Mouse (Mus musculus) B cell, adult 2 months (primary cell): ENCODE results near the gene Trem3.

ENCODE experiments used
- DNase-seq, 2 experiments: peaks; one replicate each; pipeline ENCODE4 v3.0.0; 2022

The Trem3 gene

GRCm38 (mm10) chr17:48272598-48272997 is 25.0 kb downstream of the Trem3 start:
- no peak for DNase-seq

- DNase-seq = no peak
These were observed 26.5 kb downstream of the Trem3 start for GRCm38 (mm10) chr17:48274098-48274497.

- peak; percentile 90 to 91 for DNase-seq
These were observed 27.3 kb downstream of the Trem3 start for GRCm38 (mm10) chr17:48274885-48275284.

GRCm38 (mm10) chr17:48275736-48276135 is 28.2 kb downstream of the Trem3 start:
- no peak for DNase-seq

- DNase-seq = peak; percentile 14 to 21
These were observed 30.8 kb downstream of the Trem3 start for GRCm38 (mm10) chr17:48278381-48278780.

GRCm38 (mm10) chr17:48279002-48279401 is 31.4 kb downstream of the Trem3 start:
- DNase-seq = no peak

GRCm38 (mm10) chr17:48280943-48281738 is 33.6 kb downstream of the Trem3 start:
- DNase-seq = no peak

- no peak for DNase-seq
These were observed 34.1 kb downstream of the Trem3 start for GRCm38 (mm10) chr17:48281739-48282085.

- DNase-seq = no peak
These were observed 39.2 kb downstream of the Trem3 start for GRCm38 (mm10) chr17:48286765-48287164.

GRCm38 (mm10) chr17:48287276-48287675 is 39.7 kb downstream of the Trem3 start:
- DNase-seq = peak; percentile 68 to 74

- DNase-seq = peak; percentile 66 to 68
These were observed 46.1 kb downstream of the Trem3 start for GRCm38 (mm10) chr17:48293500-48294194.

- peak; percentile 40 to 43 for DNase-seq
These were observed 51.6 kb downstream of the Trem3 start, which contains the start of gene Treml2 for GRCm38 (mm10) chr17:48299203-48299602. Gene Treml2 (plus strand): TSS chr17:48299498.

GRCm38 (mm10) chr17:48299756-48300155 is 52.2 kb downstream of the Trem3 start:
- peak; percentile 81 to 84 for DNase-seq

GRCm38 (mm10) chr17:48300199-48300598 is 52.6 kb downstream of the Trem3 start:
- DNase-seq = peak; percentile 86 to 89

GRCm38 (mm10) chr17:48300861-48301260 is 53.3 kb downstream of the Trem3 start:
- DNase-seq = peak; percentile 67 to 68

GRCm38 (mm10) chr17:48301792-48302191 is 54.2 kb downstream of the Trem3 start:
- DNase-seq = no peak
